Mouse (Mus musculus) lung, postnatal 0 days (tissue): ENCODE measurements at regions not wholly inside any gene's neighbourhood (a gene's known extent, or its start where the extent isn't known, plus 50 kb on each side); places are given as distances from the start of the nearest gene placed in this dataset.
A peak's percentile ranks its signal among the peaks of the same experiment; 100 is the strongest.

Experiments
- ATAC-seq: fragments of 200-750 bp; cut with Nextera tagmentation; 2 replicates; pipeline ENCODE4 v1.8.0; 2017; ENCODE audit warnings: moderate library complexity
- DNase-seq: peaks from one replicate; pipeline ENCODE4 v3.0.0-alpha.2; 2016; ENCODE audit warnings: low spot score
- H3K27ac ChIP-seq: fragments of 300-500 bp; sonication (generic); 2 replicates; pipeline ENCODE4 v1.5.1; 2014; ENCODE audit warnings: antibody characterized with exemption, mild to moderate bottlenecking, low read length, mixed read lengths
- H3K27me3 ChIP-seq: fragments of 300-500 bp; sonication (generic); replicated peaks from 2 replicates; pipeline ENCODE4 v1.6.1; 2014; ENCODE audit warnings: low read length, mixed read lengths; ENCODE audit not compliant: insufficient read depth
- H3K36me3 ChIP-seq: fragments of 300-500 bp; sonication (generic); 2 replicates; pipeline ENCODE4 v1.6.1; 2014; ENCODE audit warnings: low read length, mixed read lengths; ENCODE audit not compliant: insufficient read depth
- H3K4me1 ChIP-seq: fragments of 300-500 bp; sonication (generic); 2 replicates; pipeline ENCODE4 v1.6.1; 2014; ENCODE audit warnings: antibody characterized with exemption, low read depth, low read length, mixed read lengths; ENCODE audit not compliant: insufficient read depth
- H3K4me2 ChIP-seq: fragments of 300-500 bp; sonication (generic); replicated peaks from 2 replicates; pipeline ENCODE4 v1.6.1; 2014; ENCODE audit warnings: low read depth, mild to moderate bottlenecking, low read length, moderate library complexity, mixed read lengths
- H3K4me3 ChIP-seq: fragments of 300-500 bp; sonication (generic); 2 replicates; pipeline ENCODE4 v1.5.1; 2014; ENCODE audit warnings: low read depth, low read length
- H3K9ac ChIP-seq: fragments of 300-500 bp; sonication (generic); replicated peaks from 2 replicates; pipeline ENCODE4 v1.6.1; 2014; ENCODE audit warnings: low read depth, mild to moderate bottlenecking
- H3K9me3 ChIP-seq: fragments of 300-500 bp; sonication (generic); 2 replicates; pipeline ENCODE4 v1.6.1; 2016; ENCODE audit warnings: low read length, mixed read lengths
- CTCF ChIP-seq: IDR thresholded peaks from 2 replicates; pipeline ENCODE4 v1.5.1; 2016; ENCODE audit warnings: antibody characterized with exemption, mild to moderate bottlenecking
- EP300 ChIP-seq: IDR thresholded peaks from 2 replicates; pipeline ENCODE4 v1.6.1; 2016; ENCODE audit warnings: antibody characterized with exemption, mild to moderate bottlenecking, control low read depth
- whole genome bisulfite sequencing: fragments of 180-500 bp; shearing (Covaris S2); extraction: QIAGEN DNeasy Blood & Tissue Kit; methylation state at CpG from one replicate; pipeline ENCODE4 v1.1.7; 2014; 5-methylcytosine and 5-hydroxymethylcytosine counted together

GRCm38 (mm10) chr9:41849628-41850326 lies 274.3 kb downstream of the Sorl1 start:
- Histone ChIP-seq H3K9ac (no peak overlapping the region), H3K36me3 (no peaks in the 10 kb centered on the region), H3K4me1 (no peaks in the 10 kb centered on the region), H3K27ac (no peak overlapping the region), H3K9me3 (no peaks in the 10 kb centered on the region), H3K27me3 (no peaks in the 10 kb centered on the region), H3K4me3 (no peak overlapping the region), H3K4me2 (no peak overlapping the region)
- DNase-seq (no peak), ATAC-seq (no peak)
- 65% methylated on average over 4 of the region's 4 CpGs for WGBS
- no peak for TF ChIP-seq EP300
- TF ChIP-seq CTCF = no peak

GRCm38 (mm10) chr9:41844616-41845015 lies 279.5 kb downstream of the Sorl1 start:
- Histone ChIP-seq H3K36me3 (no peaks in the 10 kb centered on the region), H3K9ac (no peak overlapping the region), H3K4me1 (no peaks in the 10 kb centered on the region), H3K4me3 (no peak overlapping the region), H3K27me3 (no peaks in the 10 kb centered on the region), H3K27ac (no peak overlapping the region), H3K9me3 (no peaks in the 10 kb centered on the region), H3K4me2 (no peak overlapping the region)
- ATAC-seq (no peak), DNase-seq (no peak)
- TF ChIP-seq EP300 = no peak
- no peak for TF ChIP-seq CTCF
- WGBS = 83% methylated on average over 3 of the region's 3 CpGs

GRCm38 (mm10) chr9:41834487-41835404 lies 289.4 kb downstream of the Sorl1 start:
- Histone ChIP-seq H3K4me3 (no peak overlapping the region), H3K9ac (no peak overlapping the region), H3K27me3 (no peaks in the 10 kb centered on the region), H3K9me3 (peaks cover 4% of the 10 kb centered on the region; the same call in 1 of the 2 replicates), H3K36me3 (no peaks in the 10 kb centered on the region), H3K27ac (no peak overlapping the region), H3K4me1 (no peaks in the 10 kb centered on the region), H3K4me2 (no peak overlapping the region)
- WGBS = 65% methylated on average over 11 of the region's 11 CpGs
- ATAC-seq = no peak
- TF ChIP-seq EP300 (no peak), CTCF (no peak)
- no peak for DNase-seq

GRCm38 (mm10) chr9:41833408-41833807 lies 290.7 kb downstream of the Sorl1 start:
- peaks cover 4% of the 10 kb centered on the region; the same call in 1 of the 2 replicates for H3K9me3 ChIP-seq
- H3K27me3 ChIP-seq = no peaks in the 10 kb centered on the region
- no peak overlapping the region for H3K4me2 ChIP-seq
- no peaks in the 10 kb centered on the region for H3K36me3 ChIP-seq
- WGBS = 97% methylated on average over 1 of the region's 1 CpGs
- no peaks in the 10 kb centered on the region for H3K4me1 ChIP-seq
- DNase-seq = no peak
- no peak overlapping the region for H3K27ac ChIP-seq
- H3K4me3 ChIP-seq = no peak overlapping the region
- no peak for ATAC-seq
- no peak overlapping the region for H3K9ac ChIP-seq
- TF ChIP-seq CTCF = no peak; the same call in 1 of the 2 replicates
- TF ChIP-seq EP300 = no peak

- DNase-seq (peak; percentile 74), ATAC-seq (peak; percentile 59)
- Histone ChIP-seq H3K4me2 (no peak overlapping the region), H3K4me1 (no peaks in the 10 kb centered on the region), H3K27me3 (no peaks in the 10 kb centered on the region), H3K27ac (no peak overlapping the region), H3K4me3 (no peak overlapping the region), H3K9ac (no peak overlapping the region), H3K36me3 (no peaks in the 10 kb centered on the region), H3K9me3 (no peaks in the 10 kb centered on the region)
- 55% methylated on average over 4 of the region's 4 CpGs for WGBS
- no peak for TF ChIP-seq CTCF
- no peak for TF ChIP-seq EP300
Measured at GRCm38 (mm10) chr9:41827356-41827755, 296.7 kb downstream of the Sorl1 start.

DNA sequence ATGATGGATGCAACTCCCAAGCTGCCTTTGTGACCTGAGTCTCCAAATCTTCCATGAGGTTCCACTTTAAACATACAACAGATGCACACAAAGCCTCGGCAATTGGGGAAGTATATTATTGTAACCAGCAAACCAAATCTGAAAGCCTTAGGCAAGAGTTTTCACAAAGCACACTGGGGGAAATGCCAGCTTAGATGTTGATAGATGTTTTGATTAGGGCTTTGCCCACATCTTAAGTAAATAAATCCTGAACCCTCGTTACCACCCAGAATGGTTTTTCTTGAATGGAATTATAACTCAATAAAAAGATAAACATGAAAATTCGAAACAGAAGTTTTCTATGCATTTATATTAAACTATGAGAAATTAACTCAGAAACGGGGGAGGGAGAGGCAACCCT lies 302.7 kb downstream of the Sorl1 start:
- H3K4me1 ChIP-seq = no peaks in the 10 kb centered on the region
- H3K27me3 ChIP-seq = no peaks in the 10 kb centered on the region
- no peak for DNase-seq
- H3K4me3 ChIP-seq = no peak overlapping the region
- WGBS = 60% methylated on average over 4 of the region's 4 CpGs
- no peak overlapping the region for H3K9ac ChIP-seq
- no peak for ATAC-seq
- no peak overlapping the region for H3K27ac ChIP-seq
- no peak for TF ChIP-seq EP300
- TF ChIP-seq CTCF = no peak
- H3K36me3 ChIP-seq = no peaks in the 10 kb centered on the region
- H3K9me3 ChIP-seq = no peaks in the 10 kb centered on the region
- H3K4me2 ChIP-seq = no peak overlapping the region
